Mouse (Mus musculus) G1E (cell line): ENCODE measurements around the gene Lamp2.

Experiments
- CTCF ChIP-seq: IDR thresholded peaks from 2 replicates; pipeline ENCODE4 v1.5.1; 2012; ENCODE audit warnings: low read depth, low read length, inconsistent platforms, mixed read lengths
- POLR2AphosphoS5 ChIP-seq: IDR thresholded peaks from 2 replicates; pipeline ENCODE4 v1.6.1; 2012; ENCODE audit warnings: low read depth, low read length, inconsistent platforms; ENCODE audit not compliant: insufficient replicate concordance
- TAL1 ChIP-seq: conservative IDR thresholded peaks from 2 replicates; pipeline ENCODE4 v1.6.1; 2012; ENCODE audit warnings: low read depth, low read length, inconsistent platforms, mixed read lengths

DNA sequence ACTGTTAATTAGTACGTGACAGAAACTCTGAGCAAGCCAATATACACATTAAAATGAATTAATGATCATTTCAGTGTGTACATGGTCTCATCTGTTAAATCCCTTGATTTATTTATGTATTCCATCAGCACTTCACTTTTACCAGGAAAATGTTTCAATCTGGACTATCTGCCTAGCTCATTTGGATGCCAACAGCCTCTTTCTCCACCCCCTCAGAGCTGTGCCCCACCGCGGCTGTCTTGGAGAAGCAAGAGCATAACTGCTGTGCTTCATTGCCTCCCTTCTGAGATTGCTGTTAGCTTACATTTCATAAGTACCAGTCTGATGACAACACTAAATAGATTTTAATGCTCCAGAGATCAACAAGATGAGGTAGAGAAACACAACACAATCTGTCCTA lies 52.4 kb downstream of the Lamp2 start:
- no peak for TF ChIP-seq CTCF
- TF ChIP-seq TAL1 = no peak
- no peak for TF ChIP-seq POLR2AphosphoS5
